Mouse (Mus musculus): ENCODE results near the gene Uvrag. TPM values are rescaled to one million over a fixed set of nuclear protein-coding genes. Genes with fewer than 3 reads are reported as not detected.
A peak's percentile ranks its signal among the peaks of the same experiment; 100 is the strongest.

Gene Uvrag
- total and polyA plus RNA-seq, 3 experiments: 15.0 to 19.5 TPM; not detected in 1

DNA sequence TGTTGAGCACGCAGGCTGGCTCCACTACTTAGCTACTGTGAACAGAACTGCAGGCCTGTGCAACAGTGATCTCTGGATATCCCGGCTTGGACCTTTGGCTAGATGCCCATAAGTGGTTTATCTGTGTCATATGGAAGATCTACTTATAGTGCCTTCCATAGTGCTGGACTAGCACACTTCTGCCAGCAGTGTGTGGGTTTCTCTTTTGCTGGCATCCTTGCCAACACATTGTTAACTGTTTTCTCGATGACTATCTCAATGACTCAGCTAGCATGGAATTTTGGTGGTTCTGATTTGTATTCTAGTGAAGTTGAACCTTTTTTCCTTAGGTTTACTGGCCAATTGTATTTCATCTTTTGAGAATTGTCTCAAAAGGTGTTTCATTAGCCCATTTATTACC, 117.0 kb downstream of the Uvrag start:
- Histone ChIP-seq H3K79me2 (ENCODE audit: control insufficient read depth, insufficient read depth, low read length, poor library complexity) (no peaks in the 10 kb centered on the region; the same call in 1 of the 2 replicates), H3K4me3 (ENCODE audit: control insufficient read depth in 1 of 2, insufficient read depth in 1 of 2, low read depth in 2 of 2, low read length in 2 of 2) (no peak overlapping the region), H3K4me1 (ENCODE audit: control insufficient read depth in 1 of 2, insufficient read depth in 2 of 2, low read length in 2 of 2) (peaks cover 0 to 1% of the 10 kb centered on the region in 2 experiments; a peak in 1 of 4 replicates), H3K27ac (ENCODE audit: control insufficient read depth, low read depth, low read length) (no peak overlapping the region), H3K9me3 (replicated peaks; ENCODE audit: insufficient read depth, low read length) (no peaks in the 10 kb centered on the region), H3K27me3 (ENCODE audit: control insufficient read depth in 1 of 2, insufficient read depth in 2 of 2, low read length in 2 of 2) (no peaks in the 10 kb centered on the region), H3K9ac (ENCODE audit: control insufficient read depth, low read depth, low read length, poor library complexity, severe bottlenecking) (no peak overlapping the region), H3K36me3 (ENCODE audit: control insufficient read depth in 1 of 2, insufficient read depth in 2 of 2, low read length in 2 of 2) (no peaks in the 10 kb centered on the region)
- DNase-seq (ENCODE audit: low read depth, low spot score): no peak
- TF ChIP-seq ZMIZ1 (IDR thresholded peaks at IDR 0.05; ENCODE audit: low read depth, low read length) (no peak), TCF12 (IDR thresholded peaks at IDR 0.05; ENCODE audit: low read depth, low read length) (no peak), MXI1 (IDR thresholded peaks at IDR 0.05; ENCODE audit: low read depth, low read length) (no peak), POLR2AphosphoS5 (IDR thresholded peaks at IDR 0.05; ENCODE audit: borderline replicate concordance, low read depth, low read length) (no peak), TAL1 (IDR thresholded peaks at IDR 0.05; ENCODE audit: low read length) (no peak), USF2 (IDR thresholded peaks at IDR 0.05; ENCODE audit: borderline replicate concordance in 1 of 2, insufficient read depth in 1 of 2, low read depth in 1 of 2, low read length in 2 of 2) (no peak), GABPA (IDR thresholded peaks at IDR 0.05; ENCODE audit: low read depth, low read length) (no peak), GATA1 (IDR thresholded peaks at IDR 0.05; ENCODE audit: low read depth, low read length) (no peak), ETS1 (IDR thresholded peaks at IDR 0.05; ENCODE audit: low read depth, low read length) (no peak), MAZ (IDR thresholded peaks at IDR 0.05; ENCODE audit: low read depth, low read length) (no peak), SIN3A (IDR thresholded peaks at IDR 0.05; ENCODE audit: low read length) (no peak), TBP (IDR thresholded peaks at IDR 0.05; ENCODE audit: low read depth, low read length) (no peak)

DNA sequence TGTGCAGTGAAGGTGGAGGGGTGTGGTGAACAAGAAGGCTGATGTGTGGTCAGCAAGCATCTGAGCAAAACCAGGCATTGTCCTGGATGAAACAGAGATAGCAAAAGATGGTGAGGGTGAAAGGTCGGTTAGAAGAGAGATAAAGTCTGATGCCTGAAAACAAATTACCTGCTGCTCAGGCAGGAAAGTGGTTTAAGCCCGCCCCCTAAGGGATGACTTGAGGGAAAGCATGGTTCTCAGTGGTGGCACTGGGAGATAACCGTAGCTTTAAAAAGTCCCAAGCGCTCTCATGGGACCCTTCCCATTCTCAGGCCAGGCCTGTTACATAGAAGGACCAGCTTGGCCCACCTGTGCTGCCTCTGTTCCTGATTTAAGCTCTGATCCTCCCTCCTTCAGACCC, 119.7 kb downstream of the Uvrag start:
- TF ChIP-seq MYC (IDR thresholded peaks at IDR 0.05; ENCODE audit: low read depth, low read length): no peak
- no peak for TF ChIP-seq GATA1 (IDR thresholded peaks at IDR 0.05; ENCODE audit: low read depth, low read length)
- no peak for TF ChIP-seq CHD2 (IDR thresholded peaks at IDR 0.05; ENCODE audit: low read length)
- TF ChIP-seq POLR2AphosphoS2 (IDR thresholded peaks at IDR 0.05; ENCODE audit: low read length): no peak
- TF ChIP-seq ZKSCAN1 (IDR thresholded peaks at IDR 0.05; ENCODE audit: low read depth, low read length): no peak
- TF ChIP-seq TCF12 (IDR thresholded peaks at IDR 0.05; ENCODE audit: low read depth, low read length): no peak
- TF ChIP-seq USF2 (IDR thresholded peaks at IDR 0.05; ENCODE audit: borderline replicate concordance in 1 of 2, insufficient read depth in 1 of 2, low read depth in 1 of 2, low read length in 2 of 2): no peak
- no peak for TF ChIP-seq MAX (IDR thresholded peaks at IDR 0.05; ENCODE audit: low read length)
- TF ChIP-seq ELF1 (IDR thresholded peaks at IDR 0.05; ENCODE audit: low read depth, low read length): no peak
- TF ChIP-seq CTCF (IDR thresholded peaks at IDR 0.05 in 2 of 3, conservative IDR thresholded peaks at IDR 0.05 in 1 of 3; ENCODE audit: control insufficient read depth in 1 of 3, insufficient read depth in 1 of 3, low read depth in 2 of 3, low read length in 3 of 3, poor library complexity in 1 of 3, severe bottlenecking in 1 of 3): peak in 1 of 3 experiments; percentile 14; a peak in 1 of 6 replicates
- no peak for TF ChIP-seq BHLHE40 (IDR thresholded peaks at IDR 0.05; ENCODE audit: borderline replicate concordance, low read depth, low read length)
- peak; percentile 13; the same call in 1 of the 2 replicates for TF ChIP-seq SMC3 (IDR thresholded peaks at IDR 0.05; ENCODE audit: low read depth, low read length)
- no peak for TF ChIP-seq ETS1 (IDR thresholded peaks at IDR 0.05; ENCODE audit: low read depth, low read length)
- TF ChIP-seq NELFE (IDR thresholded peaks at IDR 0.05; ENCODE audit: low read depth, low read length): no peak
- no peak for TF ChIP-seq ZC3H11A (IDR thresholded peaks at IDR 0.05; ENCODE audit: low read depth, low read length)
- peak; percentile 15 for TF ChIP-seq RAD21 (IDR thresholded peaks at IDR 0.05; ENCODE audit: low read depth, low read length)
- no peak for TF ChIP-seq TAL1 (IDR thresholded peaks at IDR 0.05; ENCODE audit: low read length)
- TF ChIP-seq ZMIZ1 (IDR thresholded peaks at IDR 0.05; ENCODE audit: low read depth, low read length): no peak
- no peak for TF ChIP-seq JUND (IDR thresholded peaks at IDR 0.05; ENCODE audit: low read depth, low read length)
- no peak for TF ChIP-seq CHD1 (IDR thresholded peaks at IDR 0.05; ENCODE audit: low read depth, low read length)
- TF ChIP-seq POLR2AphosphoS5 (IDR thresholded peaks at IDR 0.05; ENCODE audit: borderline replicate concordance, low read depth, low read length): no peak
- Histone ChIP-seq H3K4me3 (ENCODE audit: control insufficient read depth in 1 of 2, insufficient read depth in 1 of 2, low read depth in 2 of 2, low read length in 2 of 2) (no peak overlapping the region), H3K27ac (ENCODE audit: control insufficient read depth, low read depth, low read length) (no peak overlapping the region), H3K4me1 (ENCODE audit: control insufficient read depth in 1 of 2, insufficient read depth in 2 of 2, low read length in 2 of 2) (no peaks in the 10 kb centered on the region), H3K9ac (ENCODE audit: control insufficient read depth, low read depth, low read length, poor library complexity, severe bottlenecking) (no peak overlapping the region), H3K79me2 (ENCODE audit: control insufficient read depth, insufficient read depth, low read length, poor library complexity) (no peaks in the 10 kb centered on the region; the same call in 1 of the 2 replicates), H3K27me3 (ENCODE audit: control insufficient read depth in 1 of 2, insufficient read depth in 2 of 2, low read length in 2 of 2) (no peaks in the 10 kb centered on the region), H3K9me3 (replicated peaks; ENCODE audit: insufficient read depth, low read length) (no peaks in the 10 kb centered on the region), H3K36me3 (ENCODE audit: control insufficient read depth in 1 of 2, insufficient read depth in 2 of 2, low read length in 2 of 2) (no peaks in the 10 kb centered on the region; a peak in 1 of 4 replicates)
- no peak for DNase-seq (ENCODE audit: low read depth, low spot score)
